Mouse (Mus musculus) CH12.LX (cell line): ENCODE results near the gene Tmem198. TPM values are rescaled to one million over a fixed set of nuclear protein-coding genes. Genes with fewer than 3 reads are reported as not detected.
A peak's percentile ranks its signal among the peaks of the same experiment; 100 is the strongest.

Experiments
- DNase-seq: peaks from one replicate; pipeline ENCODE4 v3.0.0-alpha.2; 2013; ENCODE audit errors: extremely low read depth
- H3K27ac ChIP-seq: 2 replicates; pipeline ENCODE4 v1.5.1; 2012; ENCODE audit warnings: low read depth, mild to moderate bottlenecking, control low read depth, moderate library complexity; ENCODE audit not compliant: insufficient read depth
- H3K27me3 ChIP-seq: replicated peaks from 2 replicates; pipeline ENCODE3; 2012; ENCODE audit warnings: inconsistent platforms
- H3K36me3 ChIP-seq, 2 experiments: replicated peaks in 1 of 2; 2 replicates each; pipeline versions ENCODE3 to v1.6.1; 2012; ENCODE audit warnings: inconsistent platforms in 1 of 2, low read length in 1 of 2, mild to moderate bottlenecking in 1 of 2, mixed read lengths in 1 of 2, moderate library complexity in 1 of 2; ENCODE audit not compliant: control insufficient read depth in 1 of 2, insufficient read depth in 1 of 2
- H3K4me1 ChIP-seq, 2 experiments: 2 replicates each; pipeline ENCODE4 v1.6.1; 2012; ENCODE audit warnings: inconsistent platforms in 1 of 2, moderate library complexity in 1 of 2; ENCODE audit not compliant: insufficient read depth in 2 of 2, control insufficient read depth in 1 of 2
- H3K4me2 ChIP-seq: 2 replicates; pipeline ENCODE4 v1.6.1; 2012; ENCODE audit warnings: low read depth, mild to moderate bottlenecking, control low read depth; ENCODE audit not compliant: poor library complexity, insufficient read depth, severe bottlenecking
- H3K4me3 ChIP-seq, 3 experiments: fragments of 150-350 bp in 1 of 3; sonication (generic) in 1 of 3; replicated peaks in 1 of 3; 2 replicates each; pipeline versions ENCODE3 to v1.5.1; 2011 to 2012; ENCODE audit warnings: low read depth in 2 of 3, low read length in 2 of 3, mild to moderate bottlenecking in 2 of 3, moderate library complexity in 2 of 3, control low read depth in 1 of 3, improper control_type of control experiment in 1 of 3, inconsistent platforms in 1 of 3, mixed read lengths in 1 of 3; ENCODE audit not compliant: poor library complexity in 1 of 3
- H3K79me2 ChIP-seq: replicated peaks from 2 replicates; pipeline ENCODE4 v1.6.1; 2012; ENCODE audit warnings: mild to moderate bottlenecking, moderate library complexity; ENCODE audit not compliant: control insufficient read depth, poor library complexity, insufficient read depth, severe bottlenecking; ENCODE audit errors: extremely low read depth
- H3K9ac ChIP-seq: 2 replicates; pipeline ENCODE4 v1.6.1; 2012; ENCODE audit warnings: low read depth, mild to moderate bottlenecking, control low read depth, moderate library complexity; ENCODE audit not compliant: insufficient read depth
- H3K9me3 ChIP-seq: replicated peaks from 2 replicates; pipeline ENCODE3; 2012; ENCODE audit warnings: low read length, inconsistent platforms, mixed read lengths
- BHLHE40 ChIP-seq: IDR thresholded peaks from 2 replicates; pipeline ENCODE4 v1.6.1; 2011; ENCODE audit warnings: mild to moderate bottlenecking, low read depth, low read length, improper control_type of control experiment
- CHD1 ChIP-seq: IDR thresholded peaks from 2 replicates; pipeline ENCODE4 v1.6.1; 2012; ENCODE audit warnings: low read depth, low read length, improper control_type of control experiment, inconsistent platforms
- CHD2 ChIP-seq: IDR thresholded peaks from 2 replicates; pipeline ENCODE4 v1.6.1; 2011; ENCODE audit warnings: low read length, improper control_type of control experiment
- CTCF ChIP-seq, 2 experiments: IDR thresholded peaks in 1 of 2; conservative IDR thresholded peaks in 1 of 2; 2 replicates each; pipeline ENCODE4 v1.5.1; 2011 to 2012; ENCODE audit warnings: low read depth in 2 of 2, low read length in 2 of 2, improper control_type of control experiment in 1 of 2, inconsistent platforms in 1 of 2, mild to moderate bottlenecking in 1 of 2, moderate library complexity in 1 of 2
- E2F4 ChIP-seq: IDR thresholded peaks from 2 replicates; pipeline ENCODE4 v1.6.1; 2011; ENCODE audit warnings: low read depth, low read length, improper control_type of control experiment; ENCODE audit not compliant: insufficient replicate concordance
- ELF1 ChIP-seq: IDR thresholded peaks from 2 replicates; pipeline ENCODE4 v1.6.1; 2014; ENCODE audit warnings: low read depth, mild to moderate bottlenecking, inconsistent platforms, low read length, improper control_type of control experiment
- EP300 ChIP-seq: IDR thresholded peaks from 2 replicates; pipeline ENCODE4 v1.6.1; 2011; ENCODE audit warnings: low read length, improper control_type of control experiment
- ETS1 ChIP-seq: conservative IDR thresholded peaks from 2 replicates; pipeline ENCODE4 v1.6.1; 2012; ENCODE audit warnings: low read depth, mild to moderate bottlenecking, inconsistent platforms, low read length, improper control_type of control experiment, moderate library complexity
- GABPA ChIP-seq: IDR thresholded peaks from 2 replicates; pipeline ENCODE4 v1.6.1; 2012; ENCODE audit warnings: low read depth, low read length, improper control_type of control experiment, inconsistent platforms; ENCODE audit not compliant: insufficient replicate concordance
- HCFC1 ChIP-seq: IDR thresholded peaks from 2 replicates; pipeline ENCODE4 v1.6.1; 2012; ENCODE audit warnings: low read depth, mild to moderate bottlenecking, inconsistent platforms, low read length, improper control_type of control experiment
- IRF4 ChIP-seq: IDR thresholded peaks from 2 replicates; pipeline ENCODE4 v1.6.1; 2014; ENCODE audit warnings: low read depth, mild to moderate bottlenecking, inconsistent platforms, low read length, improper control_type of control experiment
- JUN ChIP-seq: IDR thresholded peaks from 2 replicates; pipeline ENCODE4 v1.6.1; 2011; ENCODE audit warnings: low read depth, mild to moderate bottlenecking, low read length, improper control_type of control experiment, moderate library complexity; ENCODE audit not compliant: insufficient read depth
- JUND ChIP-seq: conservative IDR thresholded peaks from 2 replicates; pipeline ENCODE4 v1.6.1; 2011; ENCODE audit warnings: low read depth, low read length, improper control_type of control experiment
- KAT2A ChIP-seq: IDR thresholded peaks from 2 replicates; pipeline ENCODE4 v1.6.1; 2012; ENCODE audit warnings: low read length, improper control_type of control experiment, inconsistent platforms; ENCODE audit not compliant: insufficient replicate concordance
- MAFK ChIP-seq: IDR thresholded peaks from 2 replicates; pipeline ENCODE4 v1.6.1; 2011; ENCODE audit warnings: low read length, improper control_type of control experiment; ENCODE audit not compliant: insufficient replicate concordance
- MAX ChIP-seq: IDR thresholded peaks from 2 replicates; pipeline ENCODE4 v1.6.1; 2011; ENCODE audit warnings: low read length, improper control_type of control experiment
- MAZ ChIP-seq: IDR thresholded peaks from 2 replicates; pipeline ENCODE4 v1.6.1; 2012; ENCODE audit warnings: low read depth, mild to moderate bottlenecking, inconsistent platforms, low read length, improper control_type of control experiment, moderate library complexity
- MEF2A ChIP-seq: IDR thresholded peaks from 2 replicates; pipeline ENCODE4 v1.6.1; 2014; ENCODE audit warnings: low read depth, mild to moderate bottlenecking, inconsistent platforms, low read length, improper control_type of control experiment, borderline replicate concordance
- MXI1 ChIP-seq: IDR thresholded peaks from 2 replicates; pipeline ENCODE4 v1.6.1; 2011; ENCODE audit warnings: mild to moderate bottlenecking, low read depth, low read length, improper control_type of control experiment
- MYC ChIP-seq: IDR thresholded peaks from 2 replicates; pipeline ENCODE4 v1.6.1; 2011; ENCODE audit warnings: low read depth, mild to moderate bottlenecking, improper control_type of control experiment, low read length
- NELFE ChIP-seq: IDR thresholded peaks from 2 replicates; pipeline ENCODE4 v1.6.1; 2011; ENCODE audit warnings: low read depth, low read length, improper control_type of control experiment
- NRF1 ChIP-seq: IDR thresholded peaks from 2 replicates; pipeline ENCODE4 v1.6.1; 2014; ENCODE audit warnings: low read depth, mild to moderate bottlenecking, inconsistent platforms, low read length, improper control_type of control experiment, moderate library complexity
- PAX5 ChIP-seq: IDR thresholded peaks from 2 replicates; pipeline ENCODE4 v1.6.1; 2012; ENCODE audit warnings: low read length, inconsistent platforms, mixed read lengths
- POLR2A ChIP-seq: IDR thresholded peaks from 2 replicates; pipeline ENCODE4 v1.6.1; 2011; ENCODE audit warnings: low read depth, mild to moderate bottlenecking, improper control_type of control experiment, low read length
- POLR2AphosphoS2 ChIP-seq: IDR thresholded peaks from 2 replicates; pipeline ENCODE4 v1.6.1; 2011; ENCODE audit warnings: low read depth, low read length, improper control_type of control experiment
- RAD21 ChIP-seq: IDR thresholded peaks from 2 replicates; pipeline ENCODE4 v1.6.1; 2011; ENCODE audit warnings: low read depth, mild to moderate bottlenecking, low read length, improper control_type of control experiment, moderate library complexity
- RCOR1 ChIP-seq: conservative IDR thresholded peaks from 2 replicates; pipeline ENCODE4 v1.6.1; 2012; ENCODE audit warnings: low read depth, mild to moderate bottlenecking, inconsistent platforms, low read length, improper control_type of control experiment
- SIN3A ChIP-seq: IDR thresholded peaks from 2 replicates; pipeline ENCODE4 v1.6.1; 2012; ENCODE audit warnings: low read length, improper control_type of control experiment, inconsistent platforms
- SMC3 ChIP-seq: IDR thresholded peaks from 2 replicates; pipeline ENCODE4 v1.6.1; 2011; ENCODE audit warnings: low read depth, low read length, improper control_type of control experiment
- TBP ChIP-seq: conservative IDR thresholded peaks from 2 replicates; pipeline ENCODE4 v1.6.1; 2011; ENCODE audit warnings: low read depth, low read length, improper control_type of control experiment
- TCF12 ChIP-seq: IDR thresholded peaks from 2 replicates; pipeline ENCODE4 v1.6.1; 2014; ENCODE audit warnings: low read depth, mild to moderate bottlenecking, inconsistent platforms, low read length, improper control_type of control experiment
- UBTF ChIP-seq: IDR thresholded peaks from 2 replicates; pipeline ENCODE4 v1.6.1; 2012; ENCODE audit warnings: low read depth, mild to moderate bottlenecking, inconsistent platforms, low read length, improper control_type of control experiment, moderate library complexity
- USF1 ChIP-seq: IDR thresholded peaks from 2 replicates; pipeline ENCODE4 v1.6.1; 2014; ENCODE audit warnings: low read depth, mild to moderate bottlenecking, inconsistent platforms, low read length, improper control_type of control experiment
- USF2 ChIP-seq: conservative IDR thresholded peaks from 2 replicates; pipeline ENCODE4 v1.6.1; 2011; ENCODE audit warnings: low read depth, low read length, improper control_type of control experiment
- ZC3H11A ChIP-seq: IDR thresholded peaks from 2 replicates; pipeline ENCODE4 v1.6.1; 2012; ENCODE audit warnings: low read depth, mild to moderate bottlenecking, inconsistent platforms, low read length, improper control_type of control experiment
- ZKSCAN1 ChIP-seq: IDR thresholded peaks from 2 replicates; pipeline ENCODE4 v1.6.1; 2012; ENCODE audit warnings: low read depth, inconsistent platforms, low read length, improper control_type of control experiment, borderline replicate concordance
- ZMIZ1 ChIP-seq: IDR thresholded peaks from 2 replicates; pipeline ENCODE4 v1.6.1; 2012; ENCODE audit warnings: low read depth, mild to moderate bottlenecking, inconsistent platforms, low read length, improper control_type of control experiment
- ZNF384 ChIP-seq: IDR thresholded peaks from 2 replicates; pipeline ENCODE4 v1.6.1; 2012; ENCODE audit warnings: low read depth, low read length, improper control_type of control experiment, inconsistent platforms
- dilution Hi-C: fragments of 300-500 bp; cut with MboI; formaldehyde crosslinking; loops from 2 replicates; pipeline ENCODE4 v1.14.3; 2020; ENCODE audit warnings: low sequenced_read_pairs; ENCODE audit not compliant: extremely low pct_unique_long_range_greater_than_20kb, extremely low pct_ligation_motif_present
- in situ Hi-C: fragments of 300-500 bp; cut with MboI; formaldehyde crosslinking; loops from 3 replicates; pipeline ENCODE4 v1.14.3; 2019; ENCODE audit warnings: low sequenced_read_pairs, low pct_ligation_motif_present, low pct_unique_long_range_greater_than_20kb, mixed read lengths
- polyA plus RNA-seq: library from polyadenylated mRNA; unstranded; fragments of >175 nt; gene quantifications from 2 replicates; pipeline ENCODE4 v1.2.1, GENCODE M21; 2012; ENCODE audit warnings: low read depth; ENCODE audit not compliant: insufficient read length
- total RNA-seq, 2 experiments: library from RNA; depleted of rRNA; stranded (reverse); fragments of 300-350 nt in 1 of 2; fragments of >200 nt in 1 of 2; gene quantifications; 2 replicates each; pipeline ENCODE4 v1.2.3; 2012 to 2014

Gene Tmem198
- total and polyA plus RNA-seq, 3 experiments, result 0.51 to 1.1 (median 0.80) TPM

DNA sequence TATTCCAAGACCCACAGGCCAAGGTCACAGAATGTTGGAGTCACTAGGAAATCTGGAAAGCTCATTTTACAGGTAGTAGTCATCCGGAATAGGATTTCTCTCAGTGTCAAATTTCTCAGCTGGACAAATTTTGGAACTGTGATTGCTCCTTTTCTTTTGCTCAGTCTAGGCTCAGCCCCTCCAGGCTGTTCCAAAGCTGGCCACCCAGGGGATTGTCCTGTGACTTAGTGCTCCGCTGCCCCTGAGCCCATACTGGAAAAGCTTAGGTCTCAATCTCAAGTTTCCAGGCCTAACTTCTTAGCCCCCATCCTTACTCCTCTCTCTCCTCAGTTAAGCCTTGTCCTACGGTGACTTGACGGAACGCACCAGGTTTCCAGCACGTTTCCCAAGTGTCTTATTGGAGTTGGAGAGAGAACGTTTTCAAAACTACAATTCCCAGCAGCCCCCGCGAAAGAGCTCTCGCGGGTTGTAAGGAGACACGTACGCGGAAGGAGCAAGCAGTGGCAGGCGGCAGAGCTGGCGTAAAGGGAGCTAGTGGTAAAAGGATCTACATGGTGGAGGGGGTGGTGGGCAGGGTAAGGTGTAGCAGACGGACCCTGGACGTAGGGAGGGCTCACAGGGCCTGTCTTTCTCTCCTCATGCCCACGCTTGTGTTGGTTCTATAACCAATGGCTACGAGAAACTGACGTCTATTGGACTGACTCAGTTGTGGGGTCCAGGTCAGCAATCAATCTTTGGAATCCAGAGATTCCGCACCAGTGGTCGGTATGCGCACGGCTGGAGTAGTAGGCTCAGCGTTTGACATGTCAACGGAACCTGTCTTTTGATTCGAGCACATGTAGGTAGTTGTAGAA lies 43.6 kb upstream of the Tmem198 start, which contains the start of gene Gmppa:
Gmppa (plus strand) TSS at position 456 of the 854 bp plus-strand sequence.
- TF ChIP-seq JUND, result no peak
- TF ChIP-seq ZMIZ1, result peak; percentile 89; the same call in 1 of the 2 replicates
- TF ChIP-seq EP300, result no peak
- TF ChIP-seq HCFC1, result peak; percentile 100
- TF ChIP-seq E2F4, result no peak
- no peak for TF ChIP-seq MAFK
- TF ChIP-seq POLR2A, result peak; percentile 96
- peak; percentile 84 for TF ChIP-seq NELFE
- peak; percentile 99 for TF ChIP-seq ELF1
- no peak for TF ChIP-seq MYC
- peak; percentile 92 for TF ChIP-seq SIN3A
- no peak for TF ChIP-seq MAX
- no peak for TF ChIP-seq CTCF (conservative IDR thresholded peaks at IDR 0.05 in 1 of 2, IDR thresholded peaks at IDR 0.05 in 1 of 2; ENCODE audit: low read depth in 2 of 2, low read length in 2 of 2)
- TF ChIP-seq ZC3H11A, result no peak
- no peak for TF ChIP-seq RCOR1
- TF ChIP-seq NRF1, result no peak
- no peak for TF ChIP-seq IRF4
- 0 out of 2 replicates have a peak, but pooled peaks have one; percentile 21 for TF ChIP-seq MAZ
- peak; percentile 96 for TF ChIP-seq KAT2A
- peak; percentile 100 for TF ChIP-seq CHD2
- TF ChIP-seq POLR2AphosphoS2, result peak; percentile 82
- no peak for TF ChIP-seq UBTF
- TF ChIP-seq RAD21, result no peak
- no peak for TF ChIP-seq USF1
- TF ChIP-seq TBP, result 0 out of 2 replicates have a peak, but pooled peaks have one; percentile 44
- TF ChIP-seq ZNF384, result no peak
- TF ChIP-seq PAX5, result no peak
- no peak for TF ChIP-seq USF2
- TF ChIP-seq MEF2A, result no peak
- TF ChIP-seq BHLHE40, result no peak
- 0 out of 2 replicates have a peak, but pooled peaks have one; percentile 50 for TF ChIP-seq CHD1
- TF ChIP-seq ETS1, result no peak
- TF ChIP-seq TCF12, result peak; percentile 88
- TF ChIP-seq MXI1, result peak; percentile 70
- TF ChIP-seq GABPA, result peak; percentile 64; the same call in 1 of the 2 replicates
- TF ChIP-seq SMC3, result no peak
- TF ChIP-seq ZKSCAN1, result no peak
- TF ChIP-seq JUN, result no peak
- Histone ChIP-seq H3K9ac (peak within 1 kb of the TSS; percentile 95), H3K27ac (peak within 1 kb of the TSS; percentile 17; the same call in 1 of the 2 replicates), H3K79me2 (peaks cover 9% of the 10 kb centered on the region), H3K4me1 (peaks cover 3 to 18% of the 10 kb centered on the region in 2 experiments), H3K4me3 (peak within 1 kb of the TSS; percentile 70 to 91 (median 82)), H3K9me3 (no peaks in the 10 kb centered on the region), H3K27me3 (no peaks in the 10 kb centered on the region), H3K36me3 (peaks cover 12 to 53% of the 10 kb centered on the region in 2 experiments), H3K4me2 (peak within 1 kb of the TSS; percentile 79)
- in situ Hi-C loops (no loop called here), dilution Hi-C loops (no loop called here)
- peak; percentile 85 for DNase-seq
